Mouse (Mus musculus) embryonic facial prominence, embryonic 10.5 days (tissue): Measurements from ENCODE around the gene Hrh2. TPM values are rescaled to one million over a fixed set of nuclear protein-coding genes. Genes with fewer than 3 reads are reported as not detected.

Experiments used
- DNase-seq: peaks from one replicate; pipeline ENCODE4 v3.0.0-alpha.2; 2017; ENCODE audit warnings: low spot score
- H3K27ac ChIP-seq: fragments of 300-500 bp; sonication (generic); replicated peaks from 2 replicates; pipeline ENCODE4 v1.5.1; 2016; ENCODE audit warnings: mild to moderate bottlenecking
- H3K27me3 ChIP-seq: fragments of 300-500 bp; sonication (generic); replicated peaks from 2 replicates; pipeline ENCODE4 v1.6.1; 2016; ENCODE audit warnings: low read depth, mild to moderate bottlenecking; ENCODE audit not compliant: poor library complexity, severe bottlenecking
- H3K36me3 ChIP-seq: fragments of 300-500 bp; sonication (generic); replicated peaks from 2 replicates; pipeline ENCODE4 v1.6.1; 2016; ENCODE audit warnings: mild to moderate bottlenecking, moderate library complexity
- H3K4me1 ChIP-seq: fragments of 300-500 bp; sonication (generic); 2 replicates; pipeline ENCODE4 v1.6.1; 2016
- H3K4me3 ChIP-seq: fragments of 300-500 bp; sonication (generic); 2 replicates; pipeline ENCODE4 v1.5.1; 2016; ENCODE audit warnings: mild to moderate bottlenecking, moderate library complexity
- H3K9me3 ChIP-seq: fragments of 300-500 bp; sonication (generic); 2 replicates; pipeline ENCODE4 v1.6.1; 2016; ENCODE audit warnings: mild to moderate bottlenecking
- WGBS: fragments of 180-500 bp; shearing (Covaris S2); methylation state at CpG from one replicate; pipeline ENCODE4 v1.1.7; 2016; 5-methylcytosine and 5-hydroxymethylcytosine counted together
- polyA plus RNA-seq: library from polyadenylated mRNA; unstranded; fragments of >200 nt; fragmentation: Nextera tagmentation; extraction: Ambion mirVana; gene quantifications from 2 replicates; pipeline ENCODE4 v1.2.1, GENCODE M21; 2016

The Hrh2 gene
- polyA plus RNA-seq, 1 experiment from 2014 or later: not detected

- Histone ChIP-seq H3K27me3 (peaks cover 23% of the 10 kb centered on the region), H3K36me3 (no peaks in the 10 kb centered on the region), H3K4me1 (peaks cover 6% of the 10 kb centered on the region), H3K4me3 (no peak overlapping the region), H3K27ac (no peak overlapping the region), H3K9me3 (no peaks in the 10 kb centered on the region)
- WGBS: 41% methylated on average over 8 of the region's 8 CpGs
- DNase-seq: no peak
Measured at GRCm38 (mm10) chr13:54258231-54258743, 66.4 kb downstream of the Hrh2 start.

- H3K27ac ChIP-seq: no peak overlapping the region
- no peaks in the 10 kb centered on the region for H3K36me3 ChIP-seq
- peak; percentile 25 for DNase-seq
- 33% methylated on average over 8 of the region's 8 CpGs for WGBS
- peaks cover 14% of the 10 kb centered on the region for H3K27me3 ChIP-seq
- H3K4me1 ChIP-seq: peaks cover 10% of the 10 kb centered on the region
- no peak overlapping the region for H3K4me3 ChIP-seq
- H3K9me3 ChIP-seq: no peaks in the 10 kb centered on the region
Measured at GRCm38 (mm10) chr13:54260318-54260717, 68.4 kb downstream of the Hrh2 start.

- WGBS: 92% methylated on average over 15 of the region's 15 CpGs
- H3K27ac ChIP-seq: no peak overlapping the region
- H3K4me1 ChIP-seq: peaks cover 21% of the 10 kb centered on the region
- no peak overlapping the region for H3K4me3 ChIP-seq
- H3K36me3 ChIP-seq: no peaks in the 10 kb centered on the region
- 0 out of 2 replicates have a peak, but pooled peaks cover 12% of the 10 kb centered on the region for H3K27me3 ChIP-seq
- no peak for DNase-seq
- H3K9me3 ChIP-seq: no peaks in the 10 kb centered on the region
Measured at GRCm38 (mm10) chr13:54262741-54263510, 71.0 kb downstream of the Hrh2 start.

- WGBS: 86% methylated on average over 6 of the region's 6 CpGs
- Histone ChIP-seq H3K36me3 (no peaks in the 10 kb centered on the region), H3K9me3 (no peaks in the 10 kb centered on the region), H3K4me3 (no peak overlapping the region), H3K27me3 (0 out of 2 replicates have a peak, but pooled peaks cover 12% of the 10 kb centered on the region), H3K4me1 (peaks cover 16% of the 10 kb centered on the region), H3K27ac (no peak overlapping the region)
- DNase-seq: no peak
Measured at GRCm38 (mm10) chr13:54263641-54264040, 71.7 kb downstream of the Hrh2 start.

GRCm38 (mm10) chr13:54266472-54266871, 74.5 kb downstream of the Hrh2 start:
- H3K36me3 ChIP-seq: no peaks in the 10 kb centered on the region
- H3K27ac ChIP-seq: no peak overlapping the region
- H3K9me3 ChIP-seq: no peaks in the 10 kb centered on the region
- DNase-seq: peak; percentile 44
- no peak overlapping the region for H3K4me3 ChIP-seq
- H3K4me1 ChIP-seq: peaks cover 16% of the 10 kb centered on the region
- 0 out of 2 replicates have a peak, but pooled peaks cover 8% of the 10 kb centered on the region for H3K27me3 ChIP-seq
- 31% methylated on average over 9 of the region's 9 CpGs for WGBS

- H3K4me1 ChIP-seq: peaks cover 16% of the 10 kb centered on the region
- no peaks in the 10 kb centered on the region for H3K36me3 ChIP-seq
- DNase-seq: no peak
- WGBS: 75% methylated on average over 3 of the region's 3 CpGs
- no peak overlapping the region for H3K27ac ChIP-seq
- 0 out of 2 replicates have a peak, but pooled peaks cover 8% of the 10 kb centered on the region for H3K27me3 ChIP-seq
- no peak overlapping the region for H3K4me3 ChIP-seq
- H3K9me3 ChIP-seq: no peaks in the 10 kb centered on the region
Measured at GRCm38 (mm10) chr13:54269087-54269486, 77.2 kb downstream of the Hrh2 start.

GRCm38 (mm10) chr13:54269628-54270027, 77.7 kb downstream of the Hrh2 start:
- no peaks in the 10 kb centered on the region for H3K36me3 ChIP-seq
- H3K4me1 ChIP-seq: peaks cover 12% of the 10 kb centered on the region
- no peak for DNase-seq
- 83% methylated on average over 8 of the region's 8 CpGs for WGBS
- no peak overlapping the region for H3K4me3 ChIP-seq
- H3K9me3 ChIP-seq: no peaks in the 10 kb centered on the region
- H3K27me3 ChIP-seq: 0 out of 2 replicates have a peak, but pooled peaks cover 8% of the 10 kb centered on the region
- no peak overlapping the region for H3K27ac ChIP-seq

GRCm38 (mm10) chr13:54272076-54272475, 80.1 kb downstream of the Hrh2 start:
- H3K4me3 ChIP-seq: no peak overlapping the region
- no peak for DNase-seq
- 91% methylated on average over 7 of the region's 7 CpGs for WGBS
- no peak overlapping the region for H3K27ac ChIP-seq
- no peaks in the 10 kb centered on the region for H3K36me3 ChIP-seq
- 0 out of 2 replicates have a peak, but pooled peaks cover 3% of the 10 kb centered on the region for H3K4me1 ChIP-seq
- H3K9me3 ChIP-seq: no peaks in the 10 kb centered on the region
- no peaks in the 10 kb centered on the region for H3K27me3 ChIP-seq

- Histone ChIP-seq H3K9me3 (no peaks in the 10 kb centered on the region), H3K36me3 (no peaks in the 10 kb centered on the region), H3K4me1 (peaks cover 10% of the 10 kb centered on the region), H3K27ac (no peak overlapping the region), H3K27me3 (peaks cover 22% of the 10 kb centered on the region), H3K4me3 (no peak overlapping the region)
- 88% methylated on average over 6 of the region's 6 CpGs for WGBS
- no peak for DNase-seq
Measured at GRCm38 (mm10) chr13:54277406-54277805, 85.5 kb downstream of the Hrh2 start.

- no peak overlapping the region for H3K27ac ChIP-seq
- H3K27me3 ChIP-seq: peaks cover 41% of the 10 kb centered on the region
- DNase-seq: no peak
- H3K4me1 ChIP-seq: peaks cover 18% of the 10 kb centered on the region
- WGBS: 91% methylated on average over 7 of the region's 7 CpGs
- no peak overlapping the region for H3K4me3 ChIP-seq
- no peaks in the 10 kb centered on the region for H3K36me3 ChIP-seq
- H3K9me3 ChIP-seq: no peaks in the 10 kb centered on the region
Measured at GRCm38 (mm10) chr13:54280366-54280765, 88.4 kb downstream of the Hrh2 start.

GRCm38 (mm10) chr13:54281149-54281548, 89.2 kb downstream of the Hrh2 start:
- Histone ChIP-seq H3K36me3 (no peaks in the 10 kb centered on the region), H3K9me3 (no peaks in the 10 kb centered on the region)
- WGBS: 71% methylated on average over 7 of the region's 7 CpGs

GRCm38 (mm10) chr13:54281623-54282022, 89.7 kb downstream of the Hrh2 start:
- no peaks in the 10 kb centered on the region for H3K36me3 ChIP-seq
- DNase-seq: no peak
- no peaks in the 10 kb centered on the region for H3K9me3 ChIP-seq
- no peak overlapping the region for H3K27ac ChIP-seq
- H3K4me1 ChIP-seq: peaks cover 18% of the 10 kb centered on the region
- H3K27me3 ChIP-seq: peaks cover 41% of the 10 kb centered on the region
- H3K4me3 ChIP-seq: no peak overlapping the region
- WGBS: 27% methylated on average over 8 of the region's 8 CpGs

More at GRCm38 (mm10) chr13:54281149-54281548, 89.2 kb downstream of the Hrh2 start:
- no peak for DNase-seq
- no peak overlapping the region for H3K4me3 ChIP-seq
- no peak overlapping the region for H3K27ac ChIP-seq
- peaks cover 41% of the 10 kb centered on the region for H3K27me3 ChIP-seq
- H3K4me1 ChIP-seq: peaks cover 18% of the 10 kb centered on the region
